Mouse (Mus musculus) left cerebral cortex, adult 8-10 months (tissue): ENCODE results near the gene Dnajb4. TPM values are rescaled to one million over a fixed set of nuclear protein-coding genes. Genes with fewer than 3 reads are reported as not detected.
A peak's percentile ranks its signal among the peaks of the same experiment; 100 is the strongest.

Experiments used
- DNase-seq, 2 experiments: peaks; one replicate each; pipeline ENCODE4 v3.0.0; 2022; ENCODE audit warnings: low spot score in 2 of 2
- total RNA-seq, 4 experiments: library from RNA; stranded (reverse); gene quantifications; 2 replicates each; pipeline ENCODE4 v1.2.4; 2022

Dnajb4 gene
- total RNA-seq = 10 to 100 TPM; 62.7 to 70.1 (median 65.9) TPM

GRCm38 (mm10) chr3:152209967-152210634 is at the start of gene Dnajb4, which contains the start of gene Fubp1:
TSS of gene Dnajb4 (minus strand) at chr3:152210302.
TSS of gene Fubp1 (plus strand) at chr3:152210422.
- DNase-seq = peak; percentile 98 to 99

- peak; percentile 35 to 64 for DNase-seq
Measured at GRCm38 (mm10) chr3:152259409-152259808, 49.3 kb upstream of the Dnajb4 start.

- DNase-seq = no peak
Measured at GRCm38 (mm10) chr3:152257528-152257927, 47.4 kb upstream of the Dnajb4 start.

- no peak for DNase-seq
Measured at GRCm38 (mm10) chr3:152250487-152250886, 40.4 kb upstream of the Dnajb4 start.

- no peak for DNase-seq
Measured at GRCm38 (mm10) chr3:152247708-152248107, 37.6 kb upstream of the Dnajb4 start.

- no peak for DNase-seq
Measured at GRCm38 (mm10) chr3:152245273-152245910, 35.3 kb upstream of the Dnajb4 start.

GRCm38 (mm10) chr3:152243304-152243703 is 33.2 kb upstream of the Dnajb4 start:
- no peak for DNase-seq

GRCm38 (mm10) chr3:152241098-152241497 is 31.0 kb upstream of the Dnajb4 start:
- DNase-seq = no peak

GRCm38 (mm10) chr3:152239592-152239991 is 29.5 kb upstream of the Dnajb4 start:
- no peak for DNase-seq

GRCm38 (mm10) chr3:152238836-152239235 is 28.7 kb upstream of the Dnajb4 start:
- DNase-seq = no peak

GRCm38 (mm10) chr3:152235805-152236204 is 25.7 kb upstream of the Dnajb4 start:
- no peak for DNase-seq

- no peak for DNase-seq
Measured at GRCm38 (mm10) chr3:152235238-152235637, 25.1 kb upstream of the Dnajb4 start.

- no peak for DNase-seq
Measured at GRCm38 (mm10) chr3:152231333-152232100, 21.4 kb upstream of the Dnajb4 start.

- DNase-seq = no peak
Measured at GRCm38 (mm10) chr3:152229271-152229670, 19.2 kb upstream of the Dnajb4 start.

- DNase-seq = no peak
Measured at GRCm38 (mm10) chr3:152228843-152229242, 18.7 kb upstream of the Dnajb4 start.

GRCm38 (mm10) chr3:152225906-152226305 is 15.8 kb upstream of the Dnajb4 start:
- no peak for DNase-seq

GRCm38 (mm10) chr3:152224918-152225317 is 14.8 kb upstream of the Dnajb4 start:
- DNase-seq = no peak

- DNase-seq = no peak
Measured at GRCm38 (mm10) chr3:152213416-152213815, 3.3 kb upstream of the Dnajb4 start.

- DNase-seq = no peak
Measured at GRCm38 (mm10) chr3:152211731-152212279, 1.7 kb upstream of the Dnajb4 start.

- DNase-seq = peak; percentile 53 to 59
Measured at GRCm38 (mm10) chr3:152210728-152211391, 758 bp upstream of the Dnajb4 start.
